Comparison of ENCODE assay signal across 8 mouse cellular contexts in genomic region chr3:116595603-116595991, GRCm38 (mm10). TPM values are rescaled to one million over a fixed set of nuclear protein-coding genes. Genes with fewer than 3 reads are reported as not detected.
DNase-seq lines count a peak whose midpoint lies in the region; ATAC-seq and TF ChIP-seq lines count a peak whose summit lies in the region.

No protein-coding gene starts in this region.

- no peak for TF ChIP-seq CTCF in ES-Bruce4 (IDR thresholded peaks at IDR 0.05; ENCODE audit: low read depth, low read length)

- H3K9ac ChIP-seq in ES-Bruce4 (ENCODE audit: low read depth, poor library complexity, severe bottlenecking): peak overlapping the region; percentile 83
- H3K9ac ChIP-seq in forebrain, embryonic 14.5 days (ENCODE audit: low read length): peak overlapping the region; percentile 76
- H3K9ac ChIP-seq in liver, embryonic 15.5 days: peak overlapping the region; percentile 83

- ATAC-seq in forebrain, embryonic 14.5 days: no peak
- ATAC-seq in liver, embryonic 15.5 days (ENCODE audit: insufficient read depth): no peak

- no peak for TF ChIP-seq POLR2A in ES-Bruce4 (IDR thresholded peaks at IDR 0.05; ENCODE audit: insufficient read depth, low read length)

- H3K27me3 ChIP-seq in heart, embryonic 10.5 days (ENCODE audit: insufficient read depth, poor library complexity, severe bottlenecking): no peaks in the 10 kb centered on the region
- H3K27me3 ChIP-seq in ES-Bruce4 (ENCODE audit: control insufficient read depth, insufficient read depth, low read length, poor library complexity, severe bottlenecking): no peaks in the 10 kb centered on the region
- H3K27me3 ChIP-seq in forebrain, embryonic 14.5 days (replicated peaks; ENCODE audit: control insufficient read depth, insufficient read depth, low read length): no peaks in the 10 kb centered on the region
- H3K27me3 ChIP-seq in liver, embryonic 15.5 days: no peaks in the 10 kb centered on the region

- peaks cover 14% of the 10 kb centered on the region for H3K36me3 ChIP-seq in heart, embryonic 10.5 days
- H3K36me3 ChIP-seq in ES-Bruce4 (ENCODE audit: control insufficient read depth, insufficient read depth, low read length, poor library complexity, severe bottlenecking): peaks cover 8% of the 10 kb centered on the region
- peaks cover 11% of the 10 kb centered on the region for H3K36me3 ChIP-seq in forebrain, embryonic 14.5 days (ENCODE audit: control insufficient read depth, insufficient read depth, low read length)
- peaks cover 20% of the 10 kb centered on the region for H3K36me3 ChIP-seq in liver, embryonic 15.5 days (replicated peaks)

- H3K27ac ChIP-seq in heart, embryonic 10.5 days: peak overlapping the region; percentile 95; the same call in 1 of the 2 replicates
- H3K27ac ChIP-seq in ES-Bruce4 (ENCODE audit: insufficient read depth, low read length): no peak overlapping the region
- H3K27ac ChIP-seq in forebrain, embryonic 14.5 days (ENCODE audit: low read depth, low read length): no peak overlapping the region
- H3K27ac ChIP-seq in liver, embryonic 15.5 days (replicated peaks): peak overlapping the region; percentile 84

- peak overlapping the region; percentile 74 for H3K4me2 ChIP-seq in forebrain, embryonic 14.5 days (ENCODE audit: low read length)
- H3K4me2 ChIP-seq in liver, embryonic 15.5 days: peak overlapping the region; percentile 80

- no peaks in the 10 kb centered on the region for H3K9me3 ChIP-seq in heart, embryonic 10.5 days
- no peaks in the 10 kb centered on the region for H3K9me3 ChIP-seq in ES-Bruce4 (replicated peaks; ENCODE audit: control insufficient read depth, insufficient read depth, low read length, poor library complexity, severe bottlenecking)
- H3K9me3 ChIP-seq in forebrain, embryonic 14.5 days (replicated peaks; ENCODE audit: control insufficient read depth, low read length): no peaks in the 10 kb centered on the region
- no peaks in the 10 kb centered on the region for H3K9me3 ChIP-seq in liver, embryonic 15.5 days (replicated peaks)

- WGBS in heart, embryonic 10.5 days: 8% methylated on average over 10 of the region's 10 CpGs
- WGBS in forebrain, embryonic 14.5 days: 11% methylated on average over 10 of the region's 10 CpGs
- WGBS in liver, embryonic 15.5 days (ENCODE audit: insufficient replicate concordance): 5% methylated on average over 10 of the region's 10 CpGs

- DNase-seq in heart, embryonic 10.5 days (ENCODE audit: low spot score): no peak
- no peak for DNase-seq in heart, adult 18-20 months
- peak; percentile 4 for DNase-seq in forebrain, embryonic 14.5 days (ENCODE audit: low spot score)
- no peak for DNase-seq in frontal cortex, postnatal 14 days (ENCODE audit: low spot score in 2 of 2)
- DNase-seq in cerebellum, adult 11 months: no peak
- no peak for DNase-seq in urinary bladder, postnatal 10 days (ENCODE audit: low spot score)

- peaks cover 3% of the 10 kb centered on the region; the same call in 1 of the 2 replicates for H3K4me1 ChIP-seq in heart, embryonic 10.5 days
- no peaks in the 10 kb centered on the region for H3K4me1 ChIP-seq in ES-Bruce4 (ENCODE audit: control insufficient read depth, insufficient read depth, low read length)
- peaks cover 8% of the 10 kb centered on the region; the same call in 1 of the 2 replicates for H3K4me1 ChIP-seq in forebrain, embryonic 14.5 days (ENCODE audit: control insufficient read depth, insufficient read depth, low read length)
- H3K4me1 ChIP-seq in liver, embryonic 15.5 days (replicated peaks): peaks cover 30% of the 10 kb centered on the region

- peak overlapping the region; percentile 86 for H3K4me3 ChIP-seq in heart, embryonic 10.5 days
- H3K4me3 ChIP-seq in ES-Bruce4 (ENCODE audit: low read depth, low read length): peak overlapping the region; percentile 84
- peak overlapping the region; percentile 78 for H3K4me3 ChIP-seq in forebrain, embryonic 14.5 days (ENCODE audit: low read depth, low read length)
- H3K4me3 ChIP-seq in liver, embryonic 15.5 days (replicated peaks): peak overlapping the region; percentile 78

- TF ChIP-seq EP300 in ES-Bruce4 (IDR thresholded peaks at IDR 0.05; ENCODE audit: insufficient read depth, low read depth, low read length): no peak

RNA-seq across cellular contexts. Expression of gene Sass6, which starts 0.8 kb away (rescaled TPM):
- polyA plus RNA-seq in heart, embryonic 10.5 days (2016; fragmentation: Nextera tagmentation; extraction: Ambion mirVana): 21.7 and 21.9 TPM in 2 replicates
- 1 to 10 TPM; 1.6 to 2.2 TPM for total RNA-seq in heart, adult 18-20 months (2021)
- polyA plus RNA-seq in ES-Bruce4 (2011; ENCODE audit: insufficient read depth, insufficient read length, low read depth, missing spikeins): 19.8 and 23.4 TPM in 2 replicates
- 15.0 and 18.2 TPM in 2 replicates for polyA plus RNA-seq in forebrain, embryonic 14.5 days (2014; fragmentation: Nextera tagmentation; extraction: Ambion mirVana)
- 17.0 and 18.5 TPM in 2 replicates for polyA plus RNA-seq in liver, embryonic 15.5 days (2015; fragmentation: Nextera tagmentation; extraction: Ambion mirVana)

RNA-seq across cellular contexts. Expression of gene Trmt13, which starts 18.8 kb away (rescaled TPM):
- 18.6 and 24.8 TPM in 2 replicates for polyA plus RNA-seq in heart, embryonic 10.5 days (2016; fragmentation: Nextera tagmentation; extraction: Ambion mirVana)
- total RNA-seq in heart, adult 18-20 months (2021): 1 to 10 TPM; 4.8 to 5.3 TPM
- polyA plus RNA-seq in ES-Bruce4 (2011; ENCODE audit: insufficient read depth, insufficient read length, low read depth, missing spikeins): 32.3 and 32.8 TPM in 2 replicates
- 14.1 and 19.6 TPM in 2 replicates for polyA plus RNA-seq in forebrain, embryonic 14.5 days (2014; fragmentation: Nextera tagmentation; extraction: Ambion mirVana)
- polyA plus RNA-seq in liver, embryonic 15.5 days (2015; fragmentation: Nextera tagmentation; extraction: Ambion mirVana): 7.3 and 8.2 TPM in 2 replicates

RNA-seq across cellular contexts. Expression of gene Lrrc39, which starts 32.8 kb away (rescaled TPM):
- 23.1 and 37.4 TPM in 2 replicates for polyA plus RNA-seq in heart, embryonic 10.5 days (2016; fragmentation: Nextera tagmentation; extraction: Ambion mirVana)
- 10 to 100 TPM; 75.5 to 77.6 TPM for total RNA-seq in heart, adult 18-20 months (2021)
- 0.19 TPM in 1 of 2 replicates, not detected in the other for polyA plus RNA-seq in ES-Bruce4 (2011; ENCODE audit: insufficient read depth, insufficient read length, low read depth, missing spikeins)
- 0.17 and 0.28 TPM in 2 replicates for polyA plus RNA-seq in forebrain, embryonic 14.5 days (2014; fragmentation: Nextera tagmentation; extraction: Ambion mirVana)
- polyA plus RNA-seq in liver, embryonic 15.5 days (2015; fragmentation: Nextera tagmentation; extraction: Ambion mirVana): 2.8 and 2.9 TPM in 2 replicates

Comparison
In these comparisons a context has a peak if more than half of its experiments do, and no peak if none do; other contexts are left out.
1. H3K27ac ChIP-seq: peak in heart, embryonic 10.5 days (single experiment) and liver, embryonic 15.5 days (single experiment); none in ES-Bruce4 (single experiment) and forebrain, embryonic 14.5 days (single experiment).
2. Peak in every context shown above with its lines, with median percentiles within 50 percentile points of each other: H3K4me3 ChIP-seq and H3K9ac ChIP-seq.